Mouse (Mus musculus): Measurements from ENCODE around the gene Slc11a1.

DNA sequence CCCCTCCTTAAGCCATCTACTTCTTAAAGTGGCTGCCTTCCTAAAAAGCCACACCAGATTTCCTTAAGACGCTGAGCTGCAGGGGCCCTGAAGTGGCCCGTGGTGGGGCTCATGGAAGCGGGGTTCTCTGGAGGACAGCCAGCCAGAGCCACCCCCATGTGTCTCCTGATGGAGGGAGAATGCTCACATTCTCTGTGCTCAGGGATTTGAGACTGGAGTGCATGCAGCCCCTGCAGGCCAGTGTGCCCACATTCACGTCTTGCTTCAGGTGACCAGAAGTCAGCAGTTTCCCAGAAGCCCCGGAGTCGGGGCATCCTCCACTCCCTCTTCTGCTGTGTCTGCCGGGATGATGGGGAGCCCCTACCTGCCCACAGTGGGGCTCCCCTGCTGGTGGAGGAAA is 18.0 kb downstream of the Slc11a1 start:
- TF ChIP-seq POLR2A (IDR thresholded peaks at IDR 0.05; ENCODE audit: low read depth, low read length): no peak
- TF ChIP-seq CTCF (IDR thresholded peaks at IDR 0.05; ENCODE audit: extremely low read depth, insufficient read length, insufficient replicate concordance, low read depth, low read length): no peak
